Mouse (Mus musculus): ENCODE data around the gene Ovol3.
A peak's percentile ranks its signal among the peaks of the same experiment; 100 is the strongest.
"Not testable (repeated sequence)": the region's sequence is repeated elsewhere in the genome, so short reads cannot be mapped to it uniquely, and the experiment has no call there.

Ovol3 gene

DNA sequence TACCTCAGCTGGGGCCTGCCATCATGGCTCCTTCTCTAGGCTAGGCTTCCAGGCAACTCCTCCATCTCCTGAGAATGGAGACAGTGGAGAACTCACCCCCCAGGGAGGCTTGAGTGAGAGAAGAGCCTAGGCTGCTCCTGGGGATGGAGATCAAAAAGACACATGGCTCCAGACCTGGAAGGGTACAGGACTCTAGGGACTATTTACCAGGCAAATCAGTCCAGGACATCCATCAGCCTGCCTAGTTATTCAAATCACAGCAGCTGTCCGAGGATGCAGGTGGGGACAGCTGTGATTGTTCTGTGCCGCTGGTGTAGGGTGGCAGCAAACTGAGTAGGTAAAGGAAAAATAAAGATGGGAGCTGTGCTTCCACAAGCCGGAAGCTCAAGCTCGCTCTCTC is at the start of gene Ovol3:
Gene Ovol3 (minus strand): TSS at position 101 of the 400 bp plus-strand sequence.
- no peak for DNase-seq

DNA sequence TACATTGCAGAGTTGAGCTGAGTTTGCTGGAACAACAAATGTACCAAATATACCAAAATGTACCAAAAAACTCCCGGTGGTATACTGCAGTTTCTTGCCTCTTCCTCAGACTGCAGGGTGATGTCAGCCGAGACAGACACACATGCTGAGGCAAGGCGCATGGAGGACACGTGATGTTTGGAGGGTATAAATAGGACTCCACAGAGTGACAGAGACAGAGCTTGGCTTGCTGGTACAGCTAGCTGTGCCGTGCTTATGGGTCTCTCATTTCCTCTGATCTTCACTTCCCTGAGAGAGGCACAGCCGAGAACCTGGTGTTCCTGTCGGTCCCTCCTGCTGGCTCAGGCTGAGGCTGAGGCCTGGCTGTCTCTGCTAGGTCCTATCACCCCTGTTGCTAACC is 47.2 kb upstream of the Ovol3 start:
- no peak for DNase-seq

DNA sequence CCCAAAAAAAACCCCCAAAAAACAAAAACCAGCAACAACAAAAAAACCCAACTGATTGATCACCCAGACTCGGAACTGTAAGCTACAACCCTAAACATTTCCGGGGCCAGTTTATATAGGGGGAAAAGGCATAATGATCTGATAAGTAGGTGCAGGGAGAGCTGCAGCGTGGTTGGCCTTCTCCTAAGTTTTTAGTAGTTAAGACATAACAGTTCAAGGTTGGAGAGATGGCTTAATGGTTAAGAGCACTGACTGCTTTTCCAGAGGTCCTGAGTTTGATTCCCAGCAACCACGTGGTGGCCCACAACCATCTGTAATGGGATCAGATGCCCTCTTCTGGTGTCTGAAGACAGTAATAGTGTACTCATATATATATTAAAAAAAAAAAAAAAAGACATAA is 46.0 kb upstream of the Ovol3 start:
- DNase-seq: no peak

DNA sequence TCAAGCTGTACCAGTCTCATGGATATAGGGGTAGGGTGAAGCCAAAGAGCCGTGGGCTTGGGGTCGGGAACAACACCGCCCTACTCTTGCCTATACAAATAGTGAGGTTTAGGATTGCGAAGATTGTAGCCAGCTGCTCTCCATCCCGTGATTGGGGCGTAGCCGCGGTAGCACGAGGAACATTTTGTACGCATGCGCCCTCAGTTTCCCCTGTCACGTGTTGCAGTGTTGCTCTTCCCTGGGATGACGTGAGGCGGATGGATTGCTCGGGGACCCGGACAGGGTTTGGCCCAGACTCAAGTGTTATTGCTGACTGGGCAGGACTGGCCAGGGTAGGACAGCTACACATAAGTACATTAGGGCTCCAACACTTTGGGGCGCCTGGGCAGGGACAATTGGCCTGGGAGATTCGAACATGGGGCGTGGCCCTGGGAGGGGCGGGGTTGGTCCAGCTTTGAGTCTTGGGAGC is 45.2 kb upstream of the Ovol3 start:
- peak; percentile 87 to 93 for DNase-seq

DNA sequence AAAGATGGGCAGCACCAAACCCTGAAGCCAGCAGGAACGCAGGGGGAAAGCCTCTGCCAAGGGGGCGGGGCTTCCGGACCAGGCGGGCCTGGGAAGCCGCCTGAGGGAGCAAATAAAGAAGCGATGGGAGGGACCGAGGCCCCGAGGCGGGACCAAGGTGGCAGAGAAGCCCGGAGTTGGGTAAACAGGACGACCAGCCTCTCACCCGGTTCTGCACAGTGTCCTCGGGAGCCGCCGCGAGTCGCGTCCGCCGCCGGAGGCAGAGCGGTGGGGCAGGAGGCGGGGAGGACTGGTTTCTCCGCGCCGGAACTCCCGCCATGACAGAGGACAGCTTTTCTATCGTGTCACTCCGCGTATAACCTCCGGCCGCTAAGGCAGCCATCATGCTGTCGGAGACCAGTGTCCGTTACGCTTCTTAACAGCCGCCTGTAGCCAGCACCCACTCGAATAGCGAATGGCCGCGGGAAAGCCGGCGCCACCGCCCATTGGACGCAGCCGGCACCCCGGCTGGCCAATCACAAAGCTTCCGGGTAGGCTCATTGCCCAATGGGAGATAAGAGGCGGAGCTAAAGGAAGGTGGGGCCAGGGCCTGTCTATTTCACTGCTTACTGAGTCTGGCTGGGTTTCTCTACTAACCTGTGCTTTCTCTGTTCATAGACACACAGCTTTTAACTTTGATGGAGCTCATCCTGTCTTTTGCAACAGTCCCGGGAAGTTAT is 44.6 kb upstream of the Ovol3 start, which contains the start of the genes Thap8 and Wdr62:
Gene Thap8 (plus strand): TSS at position 144 of the 719 bp plus-strand sequence.
Gene Wdr62 (minus strand): TSS at position 469 of the 719 bp plus-strand sequence.
- DNase-seq: peak; percentile 92 to 96

DNA sequence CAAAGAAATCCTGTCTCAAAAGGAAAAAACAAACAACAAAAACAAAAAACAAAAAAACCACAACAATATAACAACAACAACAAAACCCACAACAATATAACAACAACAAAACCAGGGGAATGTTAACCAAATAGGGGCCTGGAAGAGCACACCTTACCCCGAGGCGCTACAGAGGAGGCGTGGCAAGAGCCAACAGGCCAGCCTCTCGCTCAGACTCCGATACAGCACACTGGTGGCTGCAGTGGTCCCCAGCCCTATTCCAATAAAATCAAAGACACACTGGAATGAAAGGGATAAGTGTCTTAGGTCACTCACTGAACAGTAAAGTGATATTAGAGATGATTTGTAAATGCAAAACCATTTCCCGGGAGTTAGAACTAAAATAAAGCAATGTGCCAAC is 44.0 kb upstream of the Ovol3 start:
- peak in 1 of 2 experiments; percentile 27 for DNase-seq

DNA sequence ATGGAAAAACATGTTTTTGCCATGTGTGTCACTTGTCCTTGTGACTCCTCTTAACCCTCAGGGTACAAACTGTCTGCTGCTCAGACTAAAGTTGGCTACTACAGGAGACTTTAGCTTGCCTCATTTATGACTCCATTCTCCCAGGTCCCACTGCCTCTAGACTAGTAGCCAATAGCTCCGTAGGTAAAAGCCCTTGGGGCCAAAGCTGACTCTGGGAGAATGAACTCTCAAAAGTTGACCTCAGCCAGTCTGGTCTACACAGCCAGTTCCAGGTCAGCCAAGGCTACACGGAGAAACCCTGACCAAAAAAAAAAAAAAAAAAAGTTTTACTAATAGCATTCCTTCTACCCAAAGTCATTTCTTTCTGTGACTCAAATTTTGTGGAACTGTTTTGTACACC is 43.4 kb upstream of the Ovol3 start:
- DNase-seq: no peak

DNA sequence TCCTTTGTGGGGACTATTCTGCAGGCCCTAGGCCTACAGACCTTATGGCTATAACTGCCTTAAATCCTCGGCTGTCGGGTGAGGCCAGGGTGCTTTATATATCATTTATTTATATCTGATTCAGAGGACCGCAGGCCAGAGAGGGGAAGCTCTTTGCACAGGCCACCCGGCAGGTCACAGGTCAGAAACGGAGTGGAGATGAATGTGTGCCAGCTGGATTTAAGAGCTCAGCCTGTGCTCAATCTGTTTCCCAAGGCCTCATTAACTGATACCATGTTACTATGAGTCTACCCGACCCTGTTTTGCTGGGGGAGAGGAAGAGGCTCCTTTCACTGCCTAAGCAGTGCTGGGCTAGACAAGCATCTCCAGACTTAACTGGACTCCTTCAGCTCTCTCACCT is 38.9 kb upstream of the Ovol3 start:
- no peak for DNase-seq

DNA sequence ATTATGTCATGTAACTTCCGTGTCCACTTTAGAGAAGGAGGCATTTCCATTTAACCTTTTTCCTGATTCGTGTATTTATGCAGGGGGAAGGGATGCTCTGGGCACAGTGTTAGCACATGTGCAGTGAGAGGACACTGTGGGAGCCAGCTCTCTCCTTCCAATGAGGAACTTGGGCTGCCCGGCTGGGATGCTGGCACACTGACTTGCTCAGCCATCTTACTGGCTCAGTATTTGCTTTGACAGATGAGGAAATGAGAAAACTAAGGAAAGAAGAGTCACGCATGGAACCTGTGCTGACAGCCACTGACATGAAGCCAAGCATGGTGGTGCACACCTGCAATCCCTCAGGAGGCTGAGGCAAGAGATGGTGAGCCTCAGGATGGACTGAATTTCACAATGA is 34.1 kb upstream of the Ovol3 start:
- no peak for DNase-seq

DNA sequence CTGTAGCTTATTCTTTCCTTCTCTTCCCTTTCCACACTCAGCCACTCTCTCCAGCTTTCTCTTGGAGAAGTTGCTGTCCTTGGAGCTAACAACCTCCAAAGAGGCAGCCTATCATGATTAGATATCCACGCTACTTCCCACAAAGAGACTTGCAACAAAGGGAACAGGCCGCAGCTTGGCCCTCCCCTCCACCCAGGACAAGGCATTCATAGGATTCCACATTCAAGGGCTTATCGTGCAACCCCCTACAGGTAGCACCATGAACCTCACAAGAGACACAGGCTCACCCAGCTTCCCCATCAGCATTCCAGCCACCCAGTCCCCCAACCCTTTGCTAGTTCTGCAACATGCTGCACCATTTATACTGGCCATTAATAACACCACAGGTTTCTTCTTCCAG is 31.3 kb upstream of the Ovol3 start:
- DNase-seq: no peak

DNA sequence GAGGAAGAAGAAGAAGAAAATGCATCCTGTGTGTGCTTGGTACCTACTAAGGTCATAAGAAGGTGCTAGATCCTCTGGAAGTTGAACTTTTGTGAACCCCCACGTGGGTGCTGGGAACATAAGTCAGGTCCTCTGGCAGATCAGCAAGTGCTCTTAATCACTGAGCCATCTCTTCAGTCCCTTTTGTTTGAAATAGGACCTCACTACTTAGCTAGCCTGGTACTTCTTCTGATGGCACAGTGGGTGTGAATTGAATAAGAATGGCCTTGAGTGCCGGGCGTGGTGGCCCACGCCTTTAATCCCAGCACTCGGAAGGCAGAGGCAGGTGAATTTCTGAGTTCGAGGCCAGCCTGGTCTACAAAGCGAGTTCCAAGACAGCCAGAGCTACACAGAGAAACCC is 30.4 kb upstream of the Ovol3 start:
- no peak for DNase-seq

DNA sequence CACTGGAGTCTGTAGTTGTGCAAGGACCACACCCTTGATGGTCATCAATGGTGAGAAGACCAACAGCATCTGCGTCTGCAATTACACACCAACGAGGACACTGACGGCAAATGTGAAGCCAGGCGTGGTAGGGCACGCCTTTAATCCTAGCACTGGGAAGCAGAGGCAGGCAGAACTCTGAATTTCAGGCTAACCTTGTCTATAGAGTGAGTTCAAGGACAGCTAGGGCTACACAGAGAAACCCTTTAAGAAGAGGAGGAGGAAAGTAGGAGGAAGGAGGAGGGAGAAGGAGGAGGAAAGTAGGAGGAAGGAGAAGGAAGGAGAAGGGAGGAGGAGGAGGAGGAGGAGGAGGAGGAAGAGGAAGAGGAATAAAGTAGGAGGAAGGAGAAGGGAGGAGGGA is 30.0 kb upstream of the Ovol3 start:
- no peak for DNase-seq

DNA sequence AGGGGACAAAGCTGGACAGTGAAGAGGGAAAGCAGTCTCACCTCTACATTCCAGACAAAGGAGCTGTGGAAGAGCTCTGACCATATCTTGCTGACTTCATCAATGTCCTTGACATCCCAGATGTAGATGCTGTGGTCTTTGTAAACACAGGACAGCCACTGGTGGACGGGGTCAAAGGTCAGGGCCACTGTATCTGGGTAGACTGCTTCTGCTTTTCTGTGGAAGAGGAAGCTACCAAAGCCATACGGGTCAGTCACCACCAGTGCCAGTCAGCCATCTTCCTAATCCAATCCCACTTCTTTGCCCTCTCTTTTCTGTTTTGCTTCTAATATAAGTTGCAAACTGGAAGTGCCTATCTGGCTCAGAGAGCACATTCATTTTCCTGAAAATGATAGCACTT is 29.5 kb upstream of the Ovol3 start:
- DNase-seq: no peak

DNA sequence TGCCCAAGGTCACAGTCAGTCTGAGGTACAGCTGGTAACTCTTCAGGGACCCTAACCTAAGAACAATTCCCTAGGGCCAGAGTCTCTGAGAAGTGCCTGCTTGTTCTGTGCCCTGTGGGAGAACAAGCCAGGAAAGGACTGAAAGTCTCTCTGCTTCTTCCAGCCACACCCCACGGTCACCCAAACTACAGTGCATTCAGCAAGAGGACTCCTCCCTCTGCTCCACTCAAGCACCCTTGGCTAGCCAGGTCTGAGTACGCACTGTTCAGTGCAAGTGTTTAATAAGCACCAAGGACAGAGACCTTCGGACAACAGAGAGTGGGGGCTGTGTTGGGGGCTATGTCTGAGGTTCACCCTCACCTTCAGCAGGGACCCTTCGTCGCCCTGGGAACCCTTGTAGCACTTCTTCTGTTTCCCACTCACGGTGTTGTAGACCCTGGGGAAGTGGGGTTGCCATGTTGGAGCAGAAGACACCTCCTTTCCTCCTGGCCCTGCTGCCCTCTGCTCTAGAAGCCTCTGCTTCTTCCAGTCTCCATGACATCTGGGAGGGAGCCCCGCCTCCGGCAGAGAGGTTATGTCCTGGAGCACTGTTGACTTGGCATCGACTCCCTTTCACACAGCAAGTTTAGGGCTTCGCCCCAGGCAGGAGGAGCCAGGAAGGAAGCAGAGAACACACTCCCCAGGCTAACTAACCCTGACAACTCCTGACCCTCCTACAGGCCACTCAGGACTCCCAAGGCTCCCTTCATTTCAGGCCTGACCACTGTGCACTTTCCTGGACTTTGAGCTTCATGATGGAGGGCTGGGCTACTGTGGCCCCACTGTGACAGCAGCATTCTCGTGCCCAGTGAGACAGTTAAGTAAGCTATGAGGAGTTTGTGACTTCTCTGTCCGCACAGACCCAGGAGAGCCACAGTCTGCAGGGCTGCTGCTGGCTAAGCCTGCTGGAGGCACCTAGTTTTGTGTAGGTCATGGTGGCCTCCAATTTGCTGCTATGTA is 16.7 kb upstream of the Ovol3 start:
- DNase-seq: peak; percentile 8 to 27

DNA sequence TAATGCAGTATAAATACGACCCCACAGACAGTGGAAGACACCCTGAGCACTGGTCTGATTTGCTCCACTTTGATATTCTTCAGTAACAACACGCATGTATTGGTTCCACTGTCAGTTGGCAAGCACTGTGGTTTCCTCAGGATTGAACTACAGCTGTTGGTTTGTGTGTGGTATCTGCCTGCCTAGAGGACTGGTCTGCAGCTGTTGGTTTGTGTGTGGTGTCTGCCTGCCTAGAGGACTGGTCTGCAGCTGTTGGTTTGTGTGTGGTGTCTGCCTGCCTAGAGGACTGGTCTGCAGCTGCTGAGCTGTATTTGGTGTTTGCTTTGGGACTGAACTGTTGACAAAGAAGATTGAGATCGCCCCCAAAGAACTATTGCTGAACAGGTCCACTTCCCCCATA is 1.8 kb upstream of the Ovol3 start:
- not testable (repeated sequence) for DNase-seq

DNA sequence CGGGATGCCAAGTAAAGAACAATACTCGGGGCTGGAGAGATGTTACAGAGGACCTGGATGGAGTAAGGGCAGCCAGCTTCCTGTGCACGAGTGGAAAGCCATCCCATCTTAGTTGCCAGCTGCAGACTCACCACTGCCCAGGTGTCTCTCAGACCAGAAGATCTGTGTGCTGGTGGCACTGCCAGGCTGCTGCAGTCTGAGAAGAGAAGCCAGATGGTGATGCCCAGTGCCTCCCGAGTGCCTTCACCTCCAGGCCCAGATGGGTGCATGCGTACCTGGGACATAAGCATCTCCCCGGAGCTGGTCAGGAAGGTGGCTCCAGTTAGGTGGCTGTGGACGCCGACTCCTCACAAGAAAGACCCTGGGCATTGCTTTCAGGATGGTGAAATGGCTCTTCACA is 434 bp downstream of the Ovol3 start:
- no peak for DNase-seq

DNA sequence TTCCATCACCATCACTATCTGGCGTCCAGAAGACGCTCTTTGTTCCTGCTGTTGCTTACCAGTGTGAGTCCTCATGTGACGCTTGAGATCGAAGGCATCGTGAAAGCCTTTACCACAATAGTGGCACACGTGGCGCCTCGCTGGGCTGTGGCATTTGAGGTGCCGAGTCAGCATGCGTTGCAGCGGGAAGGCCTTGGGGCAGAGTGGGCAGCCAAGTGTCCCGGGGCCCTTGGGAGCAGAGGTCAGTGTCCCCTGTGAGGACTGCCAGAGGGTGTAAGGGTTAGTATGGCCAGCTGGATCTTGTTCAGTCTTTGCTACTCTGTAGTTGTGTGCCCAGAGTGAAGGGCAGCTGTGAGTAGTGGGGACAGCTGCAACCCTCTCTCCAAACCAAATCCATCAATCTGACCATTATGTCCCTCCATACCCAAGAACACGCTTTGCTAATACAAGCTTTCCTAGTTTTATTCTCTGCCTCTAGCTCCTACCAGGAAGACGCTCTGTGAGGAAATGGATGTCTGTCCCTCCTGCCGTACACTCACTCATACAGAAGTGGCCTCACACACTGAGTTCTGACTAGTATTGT is 1.2 kb downstream of the Ovol3 start:
- DNase-seq: peak; percentile 26 to 61

DNA sequence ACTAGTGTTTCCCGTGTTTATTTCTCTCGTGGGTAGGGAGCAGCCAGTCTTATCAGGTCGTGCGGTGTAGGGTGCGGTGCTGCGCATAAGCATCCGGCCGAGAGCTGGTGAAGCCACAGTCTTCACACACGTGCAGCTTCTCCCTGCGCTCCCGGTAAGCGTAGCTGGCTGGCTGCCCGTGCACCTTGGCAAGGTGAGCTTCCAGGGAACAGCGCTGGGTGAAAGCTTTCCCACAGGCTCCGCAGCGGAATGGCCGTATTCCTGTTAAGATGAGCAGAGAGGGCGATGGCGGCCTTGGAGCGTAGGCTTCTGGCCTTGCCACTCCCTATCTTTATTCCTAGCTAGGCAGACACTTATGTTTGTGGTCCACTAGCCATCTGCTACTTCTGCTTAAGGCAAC is 2.1 kb downstream of the Ovol3 start:
- DNase-seq: peak in 1 of 2 experiments; percentile 22

DNA sequence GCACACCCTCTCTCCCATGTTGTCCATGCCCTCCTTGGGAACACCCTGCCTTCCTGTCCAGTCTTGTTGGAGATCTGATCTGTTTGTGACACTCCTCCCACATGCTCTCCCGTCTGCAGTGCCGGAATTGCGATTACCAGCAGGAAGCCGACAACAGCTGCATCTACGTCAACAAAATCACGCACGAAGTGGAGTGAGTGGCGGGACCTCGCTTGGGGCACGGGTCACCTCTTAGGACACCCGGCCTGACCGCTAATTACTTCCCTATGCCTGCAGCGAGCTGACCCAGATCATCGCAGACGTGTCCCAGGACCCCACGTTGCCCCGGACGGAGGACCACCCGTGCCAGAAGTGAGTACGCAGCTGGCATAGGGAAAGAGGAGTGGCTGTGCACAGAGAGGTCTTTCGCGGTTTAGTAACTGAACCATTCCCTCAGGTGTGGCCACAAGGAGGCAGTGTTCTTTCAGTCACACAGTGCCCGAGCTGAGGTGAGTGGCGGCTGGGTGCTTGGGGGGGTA is 2.8 kb downstream of the Ovol3 start:
- peak; percentile 81 to 88 for DNase-seq

DNA sequence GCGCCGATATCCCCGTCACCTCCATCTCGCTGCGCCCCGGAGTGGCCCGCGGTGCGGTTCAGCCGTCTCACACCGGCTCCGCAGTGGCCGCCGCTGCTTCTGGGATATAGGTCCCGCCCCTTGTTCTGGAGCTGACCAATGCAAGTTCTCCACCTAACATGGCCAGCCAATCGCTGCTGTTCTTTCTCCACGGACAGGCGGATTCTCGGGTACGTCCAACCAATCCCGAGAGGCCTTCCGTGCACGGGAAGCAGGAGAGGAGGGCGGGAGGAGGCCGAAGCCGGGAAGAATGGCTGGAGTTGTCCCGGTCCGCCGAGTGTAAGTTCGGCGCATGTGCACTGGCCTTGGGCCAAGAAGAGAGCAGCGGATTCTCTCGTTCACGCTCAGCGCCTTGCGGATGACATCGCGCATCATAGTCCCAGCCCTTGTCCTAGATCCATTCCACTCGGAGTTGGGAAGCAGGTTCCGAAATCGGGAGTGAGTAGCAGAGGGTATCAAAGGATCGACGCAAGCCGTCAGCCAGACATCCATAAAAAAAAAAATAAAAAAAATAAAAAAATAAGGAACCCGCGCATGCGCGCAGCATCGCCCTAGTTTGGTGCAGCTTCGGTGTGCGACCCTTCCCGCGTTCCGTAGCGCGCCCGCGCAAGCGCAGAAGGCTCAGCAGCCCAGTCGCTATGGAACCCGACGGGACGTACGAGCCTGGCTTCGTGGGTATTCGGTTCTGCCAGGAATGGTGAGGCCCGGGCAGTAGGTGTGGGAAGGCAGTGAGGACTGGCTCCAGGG is 3.7 kb downstream of the Ovol3 start, which contains the start of the genes Polr2i and Tbcb:
Gene Polr2i (plus strand): TSS at position 280 of the 786 bp plus-strand sequence.
Gene Tbcb (minus strand): TSS at position 604 of the 786 bp plus-strand sequence.
- DNase-seq: peak; percentile 98 to 99

DNA sequence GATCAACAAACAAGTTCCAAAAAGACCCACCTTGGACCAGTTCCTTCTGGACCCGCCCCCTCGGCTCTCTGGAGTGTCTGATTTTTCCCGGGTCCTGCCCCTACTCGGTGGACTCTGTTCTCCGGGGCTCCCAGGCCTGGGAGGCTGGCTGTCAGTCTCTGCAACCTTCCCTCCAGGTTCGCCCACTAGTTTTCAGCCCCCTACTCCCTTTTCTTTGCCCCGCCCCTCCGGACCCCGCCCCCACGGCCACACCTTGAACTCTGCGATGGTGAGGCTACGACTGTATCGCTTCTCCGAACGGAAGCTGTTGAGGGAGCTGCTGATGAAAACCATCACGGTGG is 4.2 kb downstream of the Ovol3 start:
- no peak for DNase-seq

DNA sequence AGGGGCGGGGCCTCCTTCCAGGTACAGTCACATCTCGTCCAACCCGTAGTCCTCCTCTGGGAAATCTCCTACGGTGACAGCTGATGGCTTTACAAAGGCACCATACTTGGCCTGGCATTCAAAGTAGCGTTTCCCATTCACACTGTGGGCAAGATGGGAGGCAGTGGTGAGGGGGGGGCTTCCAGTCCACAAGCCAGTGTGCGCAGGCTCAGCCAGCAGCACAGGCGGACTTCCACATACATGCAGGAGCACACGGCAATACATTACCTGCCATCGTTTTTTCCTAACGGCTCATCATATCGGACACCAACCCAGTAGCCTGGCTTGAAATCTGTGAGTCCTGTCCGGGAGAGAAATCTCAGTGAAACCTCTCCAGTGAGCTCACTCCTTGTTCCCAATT is 11.3 kb downstream of the Ovol3 start:
- DNase-seq: no peak
